Mouse (Mus musculus): ENCODE results near the gene Adamtsl1.

DNA sequence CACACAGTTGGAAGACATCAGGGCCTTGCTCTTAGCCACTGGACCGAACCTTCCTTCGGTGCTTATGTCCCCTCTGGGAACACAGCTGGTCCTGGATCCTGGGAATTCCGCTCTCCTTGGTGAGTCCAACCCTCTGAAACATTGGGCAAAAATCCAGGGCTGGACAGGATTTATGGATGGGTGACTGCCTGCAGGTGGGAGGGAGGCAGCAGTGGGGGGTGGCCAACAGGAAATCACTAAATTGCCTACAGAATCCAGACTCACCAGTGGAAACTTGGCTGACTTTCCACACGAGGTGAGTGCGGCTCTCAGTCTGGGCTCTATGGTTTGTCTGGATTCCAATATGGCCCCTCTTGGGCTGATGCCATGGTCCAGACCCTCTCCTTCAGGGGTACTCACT lies 874.5 kb downstream of the Adamtsl1 start:
- TF ChIP-seq CHD2 (IDR thresholded peaks at IDR 0.05; ENCODE audit: low read depth, low read length) (no peak), MAFK (IDR thresholded peaks at IDR 0.05; ENCODE audit: insufficient read depth, low read depth, low read length) (no peak)

All from ES-E14 (cell line).